Mouse (Mus musculus): ENCODE data around the gene E130308A19Rik. TPM values are rescaled to one million over a fixed set of nuclear protein-coding genes. Genes with fewer than 3 reads are reported as not detected.

Gene E130308A19Rik
- polyA plus RNA-seq, 1 experiment from 2014 or later: 2.9 TPM

- H3K79me2 ChIP-seq (ENCODE audit: inconsistent target): no peaks in the 10 kb centered on the region
- 96% methylated on average over 2 of the region's 4 CpGs for WGBS (ENCODE audit: missing documents)
- no peak overlapping the region for H3K4me3 ChIP-seq (ENCODE audit: inconsistent target)
- H3K27ac ChIP-seq: no peak overlapping the region
- no peaks in the 10 kb centered on the region for H3K36me3 ChIP-seq (ENCODE audit: inconsistent target)
These were observed 91.3 kb downstream of the E130308A19Rik start for GRCm38 (mm10) chr4:59717349-59717748.

GRCm38 (mm10) chr4:59718542-59718941 lies 92.5 kb downstream of the E130308A19Rik start:
- no peaks in the 10 kb centered on the region for H3K79me2 ChIP-seq (ENCODE audit: inconsistent target)
- H3K27ac ChIP-seq: no peak overlapping the region
- no peaks in the 10 kb centered on the region for H3K36me3 ChIP-seq (ENCODE audit: inconsistent target)
- no peak overlapping the region for H3K4me3 ChIP-seq (ENCODE audit: inconsistent target)
- WGBS (ENCODE audit: missing documents): 45% methylated on average over 8 of the region's 8 CpGs

GRCm38 (mm10) chr4:59719481-59720355 lies 93.7 kb downstream of the E130308A19Rik start:
- H3K36me3 ChIP-seq (ENCODE audit: inconsistent target): no peaks in the 10 kb centered on the region
- no peaks in the 10 kb centered on the region for H3K79me2 ChIP-seq (ENCODE audit: inconsistent target)
- H3K4me3 ChIP-seq (ENCODE audit: inconsistent target): no peak overlapping the region
- no peak overlapping the region for H3K27ac ChIP-seq
- 97% methylated on average over 32 of the region's 32 CpGs for WGBS (ENCODE audit: missing documents)

- Histone ChIP-seq H3K36me3 (ENCODE audit: inconsistent target) (no peaks in the 10 kb centered on the region), H3K79me2 (ENCODE audit: inconsistent target) (no peaks in the 10 kb centered on the region), H3K27ac (no peak overlapping the region), H3K4me3 (ENCODE audit: inconsistent target) (no peak overlapping the region)
- 93% methylated on average over 3 of the region's 3 CpGs for WGBS (ENCODE audit: missing documents)
These were observed 95.8 kb downstream of the E130308A19Rik start for GRCm38 (mm10) chr4:59721811-59722210.

GRCm38 (mm10) chr4:59725579-59725978 lies 99.6 kb downstream of the E130308A19Rik start:
- Histone ChIP-seq H3K36me3 (ENCODE audit: inconsistent target) (no peaks in the 10 kb centered on the region), H3K79me2 (ENCODE audit: inconsistent target) (no peaks in the 10 kb centered on the region), H3K4me3 (ENCODE audit: inconsistent target) (no peak overlapping the region), H3K27ac (no peak overlapping the region)
- WGBS (ENCODE audit: missing documents): 98% methylated on average over 4 of the region's 4 CpGs

GRCm38 (mm10) chr4:59726501-59726900 lies 100.5 kb downstream of the E130308A19Rik start:
- WGBS (ENCODE audit: missing documents): 73% methylated on average over 12 of the region's 12 CpGs

GRCm38 (mm10) chr4:59727187-59727877 lies 101.3 kb downstream of the E130308A19Rik start:
- Histone ChIP-seq H3K27ac (no peak overlapping the region), H3K79me2 (ENCODE audit: inconsistent target) (no peaks in the 10 kb centered on the region), H3K4me3 (ENCODE audit: inconsistent target) (no peak overlapping the region), H3K36me3 (ENCODE audit: inconsistent target) (no peaks in the 10 kb centered on the region)
- 72% methylated on average over 5 of the region's 5 CpGs for WGBS (ENCODE audit: missing documents)

More at GRCm38 (mm10) chr4:59726501-59726900, 100.5 kb downstream of the E130308A19Rik start:
- H3K79me2 ChIP-seq (ENCODE audit: inconsistent target): no peaks in the 10 kb centered on the region
- no peak overlapping the region for H3K27ac ChIP-seq
- H3K36me3 ChIP-seq (ENCODE audit: inconsistent target): no peaks in the 10 kb centered on the region
- no peak overlapping the region for H3K4me3 ChIP-seq (ENCODE audit: inconsistent target)

GRCm38 (mm10) chr4:59727878-59728261 lies 101.9 kb downstream of the E130308A19Rik start:
- Histone ChIP-seq H3K36me3 (ENCODE audit: inconsistent target) (no peaks in the 10 kb centered on the region), H3K27ac (no peak overlapping the region), H3K4me3 (ENCODE audit: inconsistent target) (no peak overlapping the region), H3K79me2 (ENCODE audit: inconsistent target) (no peaks in the 10 kb centered on the region)
- WGBS (ENCODE audit: missing documents): 20% methylated on average over 9 of the region's 9 CpGs

- H3K27ac ChIP-seq: no peak overlapping the region
- WGBS (ENCODE audit: missing documents): 51% methylated on average over 2 of the region's 2 CpGs
- H3K36me3 ChIP-seq (ENCODE audit: inconsistent target): no peaks in the 10 kb centered on the region
- no peaks in the 10 kb centered on the region for H3K79me2 ChIP-seq (ENCODE audit: inconsistent target)
- H3K4me3 ChIP-seq (ENCODE audit: inconsistent target): no peak overlapping the region
These were observed 102.8 kb downstream of the E130308A19Rik start for GRCm38 (mm10) chr4:59728839-59729238.

GRCm38 (mm10) chr4:59731544-59731943 lies 105.5 kb downstream of the E130308A19Rik start:
- no peak overlapping the region for H3K4me3 ChIP-seq (ENCODE audit: inconsistent target)
- H3K36me3 ChIP-seq (ENCODE audit: inconsistent target): no peaks in the 10 kb centered on the region
- WGBS (ENCODE audit: missing documents): 94% methylated on average over 7 of the region's 7 CpGs
- no peak overlapping the region for H3K27ac ChIP-seq
- H3K79me2 ChIP-seq (ENCODE audit: inconsistent target): no peaks in the 10 kb centered on the region

GRCm38 (mm10) chr4:59739321-59739720 lies 113.3 kb downstream of the E130308A19Rik start:
- Histone ChIP-seq H3K4me3 (ENCODE audit: inconsistent target) (no peak overlapping the region), H3K36me3 (ENCODE audit: inconsistent target) (no peaks in the 10 kb centered on the region)
- WGBS (ENCODE audit: missing documents): 97% methylated on average over 4 of the region's 4 CpGs

GRCm38 (mm10) chr4:59739882-59740281 lies 113.9 kb downstream of the E130308A19Rik start:
- Histone ChIP-seq H3K36me3 (ENCODE audit: inconsistent target) (no peaks in the 10 kb centered on the region), H3K79me2 (ENCODE audit: inconsistent target) (no peaks in the 10 kb centered on the region), H3K27ac (no peak overlapping the region), H3K4me3 (ENCODE audit: inconsistent target) (no peak overlapping the region)
- WGBS (ENCODE audit: missing documents): 96% methylated on average over 2 of the region's 2 CpGs

More at GRCm38 (mm10) chr4:59739321-59739720, 113.3 kb downstream of the E130308A19Rik start:
- H3K79me2 ChIP-seq (ENCODE audit: inconsistent target): no peaks in the 10 kb centered on the region
- H3K27ac ChIP-seq: no peak overlapping the region

- Histone ChIP-seq H3K4me3 (ENCODE audit: inconsistent target) (no peak overlapping the region), H3K27ac (no peak overlapping the region), H3K36me3 (ENCODE audit: inconsistent target) (no peaks in the 10 kb centered on the region), H3K79me2 (ENCODE audit: inconsistent target) (no peaks in the 10 kb centered on the region)
- WGBS (ENCODE audit: missing documents): 60% methylated on average over 13 of the region's 13 CpGs
These were observed 127.6 kb downstream of the E130308A19Rik start for GRCm38 (mm10) chr4:59753491-59754140.

- 95% methylated on average over 8 of the region's 9 CpGs for WGBS (ENCODE audit: missing documents)
These were observed 130.5 kb downstream of the E130308A19Rik start for GRCm38 (mm10) chr4:59756332-59757082.

More at GRCm38 (mm10) chr4:59756332-59757082, 130.5 kb downstream of the E130308A19Rik start:
- Histone ChIP-seq H3K36me3 (ENCODE audit: inconsistent target) (no peaks in the 10 kb centered on the region), H3K27ac (no peak overlapping the region), H3K79me2 (ENCODE audit: inconsistent target) (no peaks in the 10 kb centered on the region), H3K4me3 (ENCODE audit: inconsistent target) (no peak overlapping the region)
